Mouse (Mus musculus) stomach, embryonic 15.5 days (tissue): Measurements from ENCODE around the gene Pgm2l1. TPM values are rescaled to one million over a fixed set of nuclear protein-coding genes. Genes with fewer than 3 reads are reported as not detected.

ENCODE experiments used
- ATAC-seq: fragments of 200-750 bp; cut with Nextera tagmentation; 2 replicates; pipeline ENCODE4 v1.8.0; 2017; ENCODE audit warnings: low read depth, moderate number of reproducible peaks, moderate TSS enrichment; ENCODE audit not compliant: insufficient read depth, low FRiP score
- H3K27ac ChIP-seq: fragments of 300-500 bp; sonication (generic); 2 replicates; pipeline ENCODE4 v1.5.1; 2015; ENCODE audit warnings: mild to moderate bottlenecking, inconsistent platforms
- H3K27me3 ChIP-seq: fragments of 300-500 bp; sonication (generic); replicated peaks from 2 replicates; pipeline ENCODE4 v1.6.1; 2015; ENCODE audit warnings: inconsistent platforms
- H3K36me3 ChIP-seq: fragments of 300-500 bp; sonication (generic); 2 replicates; pipeline ENCODE4 v1.6.1; 2015; ENCODE audit warnings: inconsistent platforms
- H3K4me1 ChIP-seq: fragments of 300-500 bp; sonication (generic); 2 replicates; pipeline ENCODE4 v1.6.1; 2015; ENCODE audit warnings: inconsistent platforms
- H3K4me2 ChIP-seq: fragments of 300-500 bp; sonication (generic); 2 replicates; pipeline ENCODE4 v1.6.1; 2015; ENCODE audit warnings: mild to moderate bottlenecking, inconsistent platforms
- H3K4me3 ChIP-seq: fragments of 300-500 bp; sonication (generic); replicated peaks from 2 replicates; pipeline ENCODE4 v1.5.1; 2015; ENCODE audit warnings: inconsistent platforms
- H3K9ac ChIP-seq: fragments of 300-500 bp; sonication (generic); 2 replicates; pipeline ENCODE4 v1.6.1; 2015; ENCODE audit warnings: inconsistent platforms
- H3K9me3 ChIP-seq: fragments of 300-500 bp; sonication (generic); 2 replicates; pipeline ENCODE4 v1.6.1; 2016; ENCODE audit warnings: inconsistent platforms
- WGBS: fragments of 180-500 bp; shearing (Covaris S2); methylation state at CpG from one replicate; pipeline ENCODE4 v1.1.7; 2015; 5-methylcytosine and 5-hydroxymethylcytosine counted together
- polyA plus RNA-seq: library from polyadenylated mRNA; unstranded; fragments of >200 nt; fragmentation: Nextera tagmentation; extraction: Ambion mirVana; gene quantifications from 2 replicates; pipeline ENCODE4 v1.2.1, GENCODE M21; 2015

Gene Pgm2l1
- polyA plus RNA-seq, 1 experiment from 2014 or later = 2.8 TPM

- no peak for ATAC-seq
- no peaks in the 10 kb centered on the region for H3K27me3 ChIP-seq
- H3K4me1 ChIP-seq = no peaks in the 10 kb centered on the region
- no peak overlapping the region for H3K4me2 ChIP-seq
- H3K27ac ChIP-seq = no peak overlapping the region
- no peak overlapping the region for H3K9ac ChIP-seq
- no peaks in the 10 kb centered on the region for H3K9me3 ChIP-seq
- H3K36me3 ChIP-seq = no peaks in the 10 kb centered on the region
- 45% methylated on average over 2 of the region's 2 CpGs for WGBS
- H3K4me3 ChIP-seq = no peak overlapping the region
Measured at GRCm38 (mm10) chr7:100276397-100276796, 49.2 kb downstream of the Pgm2l1 start.

- Histone ChIP-seq H3K9me3 (no peaks in the 10 kb centered on the region), H3K9ac (no peak overlapping the region), H3K36me3 (no peaks in the 10 kb centered on the region), H3K4me1 (no peaks in the 10 kb centered on the region), H3K27ac (no peak overlapping the region), H3K4me2 (no peak overlapping the region), H3K27me3 (no peaks in the 10 kb centered on the region), H3K4me3 (no peak overlapping the region)
- WGBS = 0% methylated on average over 1 of the region's 1 CpGs
- ATAC-seq = no peak
Measured at GRCm38 (mm10) chr7:100279803-100280202, 52.6 kb downstream of the Pgm2l1 start.

GRCm38 (mm10) chr7:100281596-100281995 is 54.4 kb downstream of the Pgm2l1 start:
- H3K27me3 ChIP-seq = no peaks in the 10 kb centered on the region
- ATAC-seq = no peak
- WGBS = 67% methylated on average over 3 of the region's 3 CpGs
- no peaks in the 10 kb centered on the region for H3K36me3 ChIP-seq
- H3K4me2 ChIP-seq = no peak overlapping the region
- no peak overlapping the region for H3K27ac ChIP-seq
- H3K9me3 ChIP-seq = no peaks in the 10 kb centered on the region
- no peak overlapping the region for H3K4me3 ChIP-seq
- H3K9ac ChIP-seq = no peak overlapping the region
- 0 out of 2 replicates have a peak, but pooled peaks cover 3% of the 10 kb centered on the region for H3K4me1 ChIP-seq

- Histone ChIP-seq H3K36me3 (no peaks in the 10 kb centered on the region), H3K9me3 (no peaks in the 10 kb centered on the region), H3K27ac (no peak overlapping the region), H3K4me1 (peaks cover 8% of the 10 kb centered on the region), H3K9ac (no peak overlapping the region), H3K4me2 (no peak overlapping the region), H3K4me3 (no peak overlapping the region), H3K27me3 (no peaks in the 10 kb centered on the region)
- no peak for ATAC-seq
- WGBS = 49% methylated on average over 3 of the region's 3 CpGs
Measured at GRCm38 (mm10) chr7:100283298-100283697, 56.1 kb downstream of the Pgm2l1 start.

- Histone ChIP-seq H3K27me3 (no peaks in the 10 kb centered on the region), H3K9me3 (no peaks in the 10 kb centered on the region), H3K4me2 (peak within 1 kb of the TSS; percentile 91), H3K4me3 (peak within 1 kb of the TSS; percentile 55), H3K36me3 (no peaks in the 10 kb centered on the region), H3K9ac (peak within 1 kb of the TSS; percentile 16; the same call in 1 of the 2 replicates), H3K4me1 (peaks cover 21% of the 10 kb centered on the region), H3K27ac (no peak within 1 kb of the TSS)
- ATAC-seq = peak; percentile 41
- WGBS = under 1% methylated on average over 52 of the region's 53 CpGs
Measured at GRCm38 (mm10) chr7:100285383-100285782, 58.2 kb downstream of the Pgm2l1 start, which contains the start of gene P4ha3. P4ha3 (plus strand) TSS chr7:100285520.

- ATAC-seq = peak; percentile 85
- Histone ChIP-seq H3K4me2 (peak overlapping the region; percentile 48), H3K27ac (peak overlapping the region; percentile 90), H3K27me3 (no peaks in the 10 kb centered on the region), H3K9ac (no peak overlapping the region), H3K36me3 (no peaks in the 10 kb centered on the region), H3K9me3 (no peaks in the 10 kb centered on the region), H3K4me3 (no peak overlapping the region; the same call in 1 of the 2 replicates), H3K4me1 (peaks cover 21% of the 10 kb centered on the region)
- WGBS = 9% methylated on average over 7 of the region's 7 CpGs
Measured at GRCm38 (mm10) chr7:100287748-100288578, 60.8 kb downstream of the Pgm2l1 start.

- WGBS = 24% methylated on average over 11 of the region's 11 CpGs
- Histone ChIP-seq H3K36me3 (no peaks in the 10 kb centered on the region), H3K27ac (peak overlapping the region; percentile 90), H3K27me3 (no peaks in the 10 kb centered on the region), H3K9ac (no peak overlapping the region), H3K4me2 (peak overlapping the region; percentile 48), H3K4me1 (peaks cover 21% of the 10 kb centered on the region), H3K9me3 (no peaks in the 10 kb centered on the region), H3K4me3 (no peak overlapping the region; the same call in 1 of the 2 replicates)
- peak; percentile 76 for ATAC-seq
Measured at GRCm38 (mm10) chr7:100288622-100289021, 61.4 kb downstream of the Pgm2l1 start.

- H3K9me3 ChIP-seq = no peaks in the 10 kb centered on the region
- H3K4me1 ChIP-seq = peaks cover 11% of the 10 kb centered on the region
- H3K36me3 ChIP-seq = no peaks in the 10 kb centered on the region
- H3K27ac ChIP-seq = no peak overlapping the region
- no peak for ATAC-seq
- no peak overlapping the region for H3K4me2 ChIP-seq
- no peaks in the 10 kb centered on the region for H3K27me3 ChIP-seq
- no peak overlapping the region for H3K9ac ChIP-seq
- 79% methylated on average over 8 of the region's 8 CpGs for WGBS
- H3K4me3 ChIP-seq = no peak overlapping the region
Measured at GRCm38 (mm10) chr7:100293546-100293945, 66.4 kb downstream of the Pgm2l1 start.

- Histone ChIP-seq H3K4me3 (no peak overlapping the region), H3K9ac (no peak overlapping the region), H3K36me3 (no peaks in the 10 kb centered on the region), H3K9me3 (no peaks in the 10 kb centered on the region), H3K27ac (no peak overlapping the region), H3K4me2 (no peak overlapping the region), H3K27me3 (no peaks in the 10 kb centered on the region), H3K4me1 (no peaks in the 10 kb centered on the region)
- no peak for ATAC-seq
- 86% methylated on average over 2 of the region's 2 CpGs for WGBS
Measured at GRCm38 (mm10) chr7:100295745-100296144, 68.6 kb downstream of the Pgm2l1 start.

- Histone ChIP-seq H3K36me3 (no peaks in the 10 kb centered on the region), H3K4me1 (no peaks in the 10 kb centered on the region), H3K4me3 (no peak overlapping the region), H3K9ac (no peak overlapping the region), H3K4me2 (no peak overlapping the region), H3K27me3 (no peaks in the 10 kb centered on the region), H3K27ac (no peak overlapping the region), H3K9me3 (no peaks in the 10 kb centered on the region)
- no peak for ATAC-seq
- WGBS = 80% methylated on average over 6 of the region's 6 CpGs
Measured at GRCm38 (mm10) chr7:100296699-100297098, 69.5 kb downstream of the Pgm2l1 start.

GRCm38 (mm10) chr7:100298861-100299510 is 71.8 kb downstream of the Pgm2l1 start:
- Histone ChIP-seq H3K27ac (no peak overlapping the region), H3K27me3 (no peaks in the 10 kb centered on the region), H3K9ac (no peak overlapping the region), H3K4me3 (no peak overlapping the region), H3K4me1 (no peaks in the 10 kb centered on the region), H3K4me2 (no peak overlapping the region), H3K9me3 (no peaks in the 10 kb centered on the region), H3K36me3 (no peaks in the 10 kb centered on the region)
- WGBS = 65% methylated on average over 14 of the region's 14 CpGs
- ATAC-seq = no peak

GRCm38 (mm10) chr7:100301390-100301789 is 74.2 kb downstream of the Pgm2l1 start:
- no peak overlapping the region for H3K27ac ChIP-seq

More at GRCm38 (mm10) chr7:100301390-100301789, 74.2 kb downstream of the Pgm2l1 start:
- Histone ChIP-seq H3K4me1 (no peaks in the 10 kb centered on the region), H3K36me3 (no peaks in the 10 kb centered on the region), H3K9ac (no peak overlapping the region), H3K4me3 (no peak overlapping the region), H3K9me3 (no peaks in the 10 kb centered on the region), H3K27me3 (no peaks in the 10 kb centered on the region), H3K4me2 (no peak overlapping the region)
- WGBS = 65% methylated on average over 3 of the region's 3 CpGs
- ATAC-seq = peak; percentile 50; the same call in 1 of the 2 replicates
